Mouse (Mus musculus): Measurements from ENCODE around the gene Nlgn3. TPM values are rescaled to one million over a fixed set of nuclear protein-coding genes. Genes with fewer than 3 reads are reported as not detected.
A peak's percentile ranks its signal among the peaks of the same experiment; 100 is the strongest.
"Not testable (repeated sequence)": the region's sequence is repeated elsewhere in the genome, so short reads cannot be mapped to it uniquely, and the experiment has no call there.

Nlgn3 gene
- polyA plus RNA-seq, 1 experiment from 2014 or later, result 53.6 TPM

DNA sequence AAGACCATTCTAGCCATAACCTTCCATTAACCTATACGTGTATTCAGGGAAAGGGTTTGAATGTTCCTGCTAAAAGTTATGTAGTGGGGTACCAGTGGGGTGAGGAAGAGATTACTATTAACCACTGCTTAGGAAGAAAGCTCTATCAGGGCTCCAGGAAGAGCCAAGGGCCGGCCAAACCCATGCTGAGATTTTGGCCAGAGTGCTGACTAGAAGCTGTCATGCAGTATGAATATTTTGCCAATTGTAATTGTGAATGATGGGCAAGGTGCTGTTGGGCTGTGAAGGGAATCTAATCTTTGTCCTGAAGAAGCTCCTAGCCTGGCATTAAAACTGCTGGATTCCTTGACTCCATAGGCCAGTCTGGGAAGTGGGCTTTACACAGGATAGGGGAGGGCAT is 5.7 kb downstream of the Nlgn3 start:
- peaks cover 37% of the 10 kb centered on the region for H3K4me1 ChIP-seq
- no peak overlapping the region for H3K4me2 ChIP-seq (replicated peaks)
- 39% methylated on average over 2 of the region's 2 CpGs for WGBS
- no peaks in the 10 kb centered on the region for H3K27me3 ChIP-seq
- no peak for ATAC-seq (replicated peaks)
- no peak overlapping the region for H3K27ac ChIP-seq (replicated peaks)
- H3K9me3 ChIP-seq, result no peaks in the 10 kb centered on the region
- H3K36me3 ChIP-seq, result 0 out of 2 replicates have a peak, but pooled peaks cover 3% of the 10 kb centered on the region
- no peak overlapping the region for H3K9ac ChIP-seq (replicated peaks)
- no peak overlapping the region for H3K4me3 ChIP-seq

DNA sequence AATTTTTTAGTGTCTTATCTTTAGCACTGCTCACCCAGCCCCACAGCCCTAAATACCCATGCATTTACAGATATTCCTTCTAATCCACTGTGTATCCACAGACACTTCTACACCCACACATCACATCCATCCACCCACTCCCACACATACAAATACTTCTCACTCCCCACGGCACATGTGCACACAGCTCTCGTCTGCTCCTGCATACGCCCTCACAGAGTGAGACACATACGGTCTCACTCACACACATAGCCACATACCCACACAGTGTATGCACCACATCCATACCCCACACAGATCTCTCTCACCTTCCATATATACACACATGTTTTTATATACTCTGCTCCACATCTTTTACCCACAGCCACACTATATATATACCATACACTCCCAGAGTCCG is 10.3 kb downstream of the Nlgn3 start:
- no peaks in the 10 kb centered on the region for H3K27me3 ChIP-seq
- no peak overlapping the region for H3K27ac ChIP-seq (replicated peaks)
- H3K4me3 ChIP-seq, result no peak overlapping the region
- no peak for ATAC-seq (replicated peaks)
- no peak overlapping the region for H3K4me2 ChIP-seq (replicated peaks)
- peaks cover 13% of the 10 kb centered on the region; the same call in 1 of the 2 replicates for H3K4me1 ChIP-seq
- peaks cover 17% of the 10 kb centered on the region; the same call in 1 of the 2 replicates for H3K36me3 ChIP-seq
- WGBS, result 92% methylated on average over 5 of the region's 5 CpGs
- H3K9ac ChIP-seq (replicated peaks), result no peak overlapping the region
- H3K9me3 ChIP-seq, result no peaks in the 10 kb centered on the region

DNA sequence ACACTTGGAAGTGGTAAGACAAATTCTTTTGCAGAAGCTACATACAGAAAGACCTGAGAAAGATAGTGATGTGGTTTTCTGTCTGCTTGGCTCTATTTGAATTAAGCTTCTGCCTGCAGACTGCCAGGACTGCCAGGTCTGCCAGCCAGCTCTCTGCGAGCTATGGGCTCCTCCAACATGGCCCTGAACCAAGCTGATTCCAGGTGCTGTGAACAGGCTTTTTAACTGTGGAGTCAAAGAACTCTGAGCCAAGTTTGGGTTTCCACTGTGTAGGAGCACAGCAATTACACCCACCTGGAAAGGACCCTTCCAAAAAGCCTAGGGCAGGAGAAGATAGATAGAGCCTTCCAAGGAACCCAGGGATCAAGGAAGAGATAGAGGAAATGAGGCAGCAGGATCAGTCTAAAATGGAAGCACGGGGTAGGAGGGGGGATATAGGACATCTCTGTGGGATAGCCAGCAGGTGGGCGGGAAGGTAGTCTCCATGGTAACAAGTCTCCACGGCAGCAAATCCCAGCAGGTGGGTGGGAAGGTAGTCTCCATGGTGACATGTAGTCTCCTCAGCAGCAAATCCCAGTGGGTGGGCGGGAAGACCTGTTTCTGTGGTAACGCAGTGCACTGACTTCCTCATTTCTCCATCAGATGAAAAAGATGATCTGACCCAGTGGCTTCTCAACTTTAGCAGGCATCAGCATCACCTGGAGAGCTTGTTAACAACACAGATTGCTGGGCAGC is 14.8 kb downstream of the Nlgn3 start:
- Histone ChIP-seq H3K27ac (replicated peaks) (no peak overlapping the region), H3K4me3 (no peak overlapping the region), H3K4me1 (0 out of 2 replicates have a peak, but pooled peaks cover 9% of the 10 kb centered on the region), H3K36me3 (peaks cover 20% of the 10 kb centered on the region; the same call in 1 of the 2 replicates), H3K9me3 (no peaks in the 10 kb centered on the region), H3K27me3 (no peaks in the 10 kb centered on the region), H3K9ac (replicated peaks) (no peak overlapping the region), H3K4me2 (replicated peaks) (no peak overlapping the region)
- peak; percentile 71 for ATAC-seq (replicated peaks)
- WGBS, result 28% methylated on average over 6 of the region's 6 CpGs

DNA sequence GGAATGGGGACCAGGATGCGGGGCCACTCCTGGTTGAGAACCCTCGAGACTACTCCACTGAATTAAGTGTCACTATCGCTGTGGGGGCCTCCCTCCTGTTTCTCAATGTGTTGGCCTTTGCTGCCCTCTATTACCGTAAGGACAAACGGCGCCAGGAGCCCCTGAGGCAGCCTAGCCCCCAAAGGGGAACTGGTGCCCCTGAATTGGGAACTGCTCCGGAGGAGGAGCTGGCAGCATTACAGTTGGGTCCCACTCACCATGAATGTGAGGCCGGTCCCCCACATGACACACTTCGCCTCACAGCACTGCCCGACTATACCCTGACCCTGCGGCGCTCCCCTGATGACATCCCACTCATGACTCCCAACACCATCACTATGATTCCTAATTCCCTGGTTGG is 20.8 kb downstream of the Nlgn3 start:
- 88% methylated on average over 12 of the region's 12 CpGs for WGBS
- H3K27me3 ChIP-seq, result no peaks in the 10 kb centered on the region
- H3K9me3 ChIP-seq, result no peaks in the 10 kb centered on the region
- H3K4me3 ChIP-seq, result no peak overlapping the region
- H3K4me1 ChIP-seq, result no peaks in the 10 kb centered on the region
- no peak overlapping the region for H3K4me2 ChIP-seq (replicated peaks)
- H3K27ac ChIP-seq (replicated peaks), result no peak overlapping the region
- peaks cover 8% of the 10 kb centered on the region; the same call in 1 of the 2 replicates for H3K36me3 ChIP-seq
- no peak for ATAC-seq (replicated peaks)
- no peak overlapping the region for H3K9ac ChIP-seq (replicated peaks)

DNA sequence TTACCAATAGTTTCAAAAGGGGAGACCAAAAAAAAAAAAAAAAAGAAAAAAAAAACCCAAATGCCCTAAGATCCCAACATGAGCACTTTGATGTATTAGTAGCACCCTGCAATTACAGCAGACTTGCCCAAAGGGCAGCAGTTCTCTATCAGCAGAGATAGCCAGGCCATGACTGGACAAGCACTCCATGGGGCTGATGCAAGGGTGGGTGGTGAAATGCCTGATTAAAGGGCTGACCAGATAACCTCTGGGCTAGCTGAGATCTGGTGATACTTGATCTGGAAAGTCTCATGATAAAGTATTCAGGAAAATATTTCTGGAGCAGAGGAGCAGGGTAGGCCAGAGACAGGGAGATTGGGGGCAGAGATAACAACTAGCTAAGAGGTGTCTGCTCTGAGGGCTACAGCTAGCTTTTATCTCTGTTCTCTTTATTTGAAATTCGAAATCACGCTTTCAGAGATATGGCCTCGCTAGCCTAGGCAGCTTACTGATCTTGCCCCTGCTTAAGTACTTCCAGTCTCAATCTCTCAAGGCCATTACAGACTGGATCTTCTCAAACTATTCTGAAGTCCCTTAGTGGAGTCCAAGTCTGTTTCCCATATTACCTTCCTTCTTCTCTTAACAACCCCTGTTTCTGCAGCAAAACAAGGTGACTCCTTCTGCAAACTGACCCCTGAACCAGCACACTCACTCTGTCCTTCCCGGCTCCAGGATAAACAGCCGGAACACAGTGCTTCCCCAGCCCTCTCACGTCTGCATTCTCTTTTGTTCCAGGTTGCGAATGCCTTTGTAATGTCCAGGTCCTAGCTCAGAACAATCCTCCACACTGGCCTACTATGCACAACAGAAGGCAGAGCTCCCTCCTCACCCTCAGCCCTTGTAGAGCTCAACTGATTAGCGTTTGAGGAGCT is 27.3 kb downstream of the Nlgn3 start:
- no peak overlapping the region for H3K4me3 ChIP-seq
- no peaks in the 10 kb centered on the region for H3K27me3 ChIP-seq
- no peak overlapping the region for H3K9ac ChIP-seq (replicated peaks)
- 66% methylated on average over 8 of the region's 8 CpGs for WGBS
- H3K4me1 ChIP-seq, result no peaks in the 10 kb centered on the region; the same call in 1 of the 2 replicates
- no peak for ATAC-seq (replicated peaks)
- H3K9me3 ChIP-seq, result no peaks in the 10 kb centered on the region
- 0 out of 2 replicates have a peak, but pooled peaks cover 3% of the 10 kb centered on the region for H3K36me3 ChIP-seq
- H3K4me2 ChIP-seq (replicated peaks), result no peak overlapping the region
- no peak overlapping the region for H3K27ac ChIP-seq (replicated peaks)

DNA sequence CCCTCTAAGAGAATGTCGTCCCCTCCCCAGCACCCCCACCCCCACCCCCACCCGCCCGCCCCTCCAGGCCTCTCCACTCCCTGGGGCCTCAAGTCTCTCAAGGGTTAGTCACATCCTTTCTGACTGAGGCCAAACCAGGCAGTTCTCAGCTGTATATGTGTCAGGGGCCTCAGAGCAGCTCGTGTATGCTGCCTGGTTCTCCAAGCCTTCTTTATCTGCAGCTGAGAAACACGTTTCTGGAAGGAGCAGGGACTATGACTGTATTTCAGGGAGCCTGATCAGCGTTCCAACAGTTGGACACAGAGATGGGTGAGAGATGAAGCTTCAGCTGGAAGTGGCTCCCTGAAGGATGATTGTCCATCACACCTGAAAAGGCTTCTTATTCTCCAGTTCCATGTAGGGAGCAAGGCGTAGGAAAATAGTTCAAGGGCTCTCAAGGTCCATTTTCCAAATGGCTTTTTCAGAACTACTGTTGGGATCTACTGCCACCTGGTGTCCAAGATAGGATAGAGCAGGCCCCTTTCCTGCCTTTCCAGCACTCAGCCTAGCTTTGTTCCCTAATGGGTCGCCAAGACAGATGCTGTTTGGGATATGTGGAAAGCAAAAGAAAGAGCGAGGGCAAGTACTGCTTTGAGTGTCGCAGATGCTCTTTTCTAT is 30.5 kb downstream of the Nlgn3 start:
- H3K27ac ChIP-seq (replicated peaks), result peak overlapping the region; percentile 65
- ATAC-seq (replicated peaks), result no peak
- no peak overlapping the region for H3K9ac ChIP-seq (replicated peaks)
- H3K4me2 ChIP-seq (replicated peaks), result no peak overlapping the region
- H3K9me3 ChIP-seq, result no peaks in the 10 kb centered on the region
- H3K4me3 ChIP-seq, result no peak overlapping the region
- peaks cover 3% of the 10 kb centered on the region; the same call in 1 of the 2 replicates for H3K4me1 ChIP-seq
- WGBS, result 30% methylated on average over 10 of the region's 10 CpGs
- H3K36me3 ChIP-seq, result no peaks in the 10 kb centered on the region
- H3K27me3 ChIP-seq, result no peaks in the 10 kb centered on the region

DNA sequence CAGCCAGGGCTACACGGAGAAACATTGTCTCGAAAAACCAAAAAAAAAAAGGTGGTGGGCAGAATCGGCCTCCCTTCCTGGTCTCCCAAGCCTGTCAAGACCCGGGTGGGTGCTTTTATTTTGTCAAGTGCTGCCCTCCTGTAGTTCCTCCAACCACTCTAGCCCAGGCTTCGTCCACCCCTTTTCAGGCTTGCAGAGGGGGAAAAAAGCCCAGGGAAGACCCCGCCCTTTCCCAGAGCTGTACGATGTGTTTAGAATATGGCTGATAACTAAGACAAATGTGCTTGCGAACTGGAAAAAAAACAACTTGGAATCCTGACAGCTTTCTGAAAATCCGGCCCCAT is 33.0 kb downstream of the Nlgn3 start:
- WGBS, result 41% methylated on average over 9 of the region's 9 CpGs
- Histone ChIP-seq H3K9ac (replicated peaks) (peak overlapping the region; percentile 45), H3K27me3 (no peaks in the 10 kb centered on the region), H3K36me3 (no peaks in the 10 kb centered on the region), H3K4me3 (peak overlapping the region; percentile 41), H3K4me1 (peaks cover 3% of the 10 kb centered on the region; the same call in 1 of the 2 replicates), H3K9me3 (no peaks in the 10 kb centered on the region), H3K4me2 (replicated peaks) (peak overlapping the region; percentile 42), H3K27ac (replicated peaks) (peak overlapping the region; percentile 90)
- ATAC-seq (replicated peaks), result peak; percentile 39

DNA sequence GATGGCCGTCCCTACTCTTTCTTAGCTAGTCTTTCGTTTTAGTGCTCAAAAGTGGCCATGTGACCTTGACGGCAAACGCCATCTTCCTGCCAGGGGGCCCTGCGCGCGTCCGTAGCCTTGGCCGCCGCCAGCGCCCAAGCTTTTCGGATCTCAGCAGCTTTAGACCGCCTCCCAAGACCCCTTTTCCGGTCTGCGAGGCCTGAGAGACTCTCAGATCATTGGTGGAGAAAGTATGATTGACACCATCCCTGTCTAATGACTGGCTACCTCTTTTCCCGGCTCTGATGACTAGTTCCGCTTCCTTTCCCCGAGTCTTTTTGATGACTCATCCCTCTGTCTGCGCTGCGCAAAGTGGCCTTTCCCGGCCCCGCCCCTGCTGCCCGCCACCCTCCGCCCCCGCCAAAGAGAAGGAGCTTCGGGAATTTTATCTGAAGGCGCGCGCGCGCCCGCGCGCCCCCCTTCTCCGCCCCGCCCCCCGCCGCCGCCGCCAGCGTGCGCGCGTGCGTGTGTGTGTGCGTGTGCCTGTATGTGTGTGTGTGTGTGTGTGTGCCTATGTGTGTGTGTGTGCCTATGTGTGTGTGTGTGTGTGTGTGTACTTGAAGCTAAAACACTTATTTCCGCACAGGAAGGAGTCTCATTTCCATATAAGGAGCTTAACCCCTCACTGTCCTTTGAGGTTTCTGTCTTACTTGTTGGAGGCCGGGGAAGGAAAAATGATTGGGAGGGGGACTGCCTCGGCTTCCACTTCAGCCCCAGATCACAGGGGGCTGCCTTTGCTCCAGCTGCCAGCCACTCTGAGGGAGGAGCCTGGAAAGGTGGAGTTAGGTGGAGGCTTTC is 33.6 kb downstream of the Nlgn3 start:
- peak overlapping the region; percentile 48 for H3K4me2 ChIP-seq (replicated peaks)
- no peaks in the 10 kb centered on the region for H3K9me3 ChIP-seq
- peak overlapping the region; percentile 45 for H3K9ac ChIP-seq (replicated peaks)
- 17% methylated on average over 29 of the region's 49 CpGs for WGBS
- peak overlapping the region; percentile 41 for H3K4me3 ChIP-seq
- ATAC-seq (replicated peaks), result peak; percentile 97
- H3K4me1 ChIP-seq, result peaks cover 3% of the 10 kb centered on the region; the same call in 1 of the 2 replicates
- peak overlapping the region; percentile 90 for H3K27ac ChIP-seq (replicated peaks)
- H3K27me3 ChIP-seq, result no peaks in the 10 kb centered on the region
- no peaks in the 10 kb centered on the region for H3K36me3 ChIP-seq

DNA sequence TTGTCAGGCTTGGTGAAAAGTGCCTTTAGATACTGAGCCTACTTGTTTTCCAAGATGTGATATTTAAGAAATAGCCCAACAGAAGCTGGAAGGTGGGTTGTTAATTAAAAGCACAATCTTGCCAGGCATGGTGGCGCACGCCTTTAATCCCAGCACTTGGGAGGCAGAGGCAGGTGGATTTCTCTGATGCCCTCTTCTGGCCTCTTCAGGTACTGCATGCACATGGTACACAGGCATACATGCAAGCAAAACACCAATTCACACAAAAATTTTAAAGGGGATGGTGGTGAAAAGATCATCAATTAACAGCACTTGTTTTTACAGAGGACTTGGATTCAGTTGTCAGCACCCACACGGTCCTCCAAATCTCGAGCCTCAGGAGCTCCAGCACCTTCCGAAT is 35.6 kb downstream of the Nlgn3 start:
- H3K4me3 ChIP-seq, result no peak overlapping the region
- peaks cover 3% of the 10 kb centered on the region; the same call in 1 of the 2 replicates for H3K4me1 ChIP-seq
- no peaks in the 10 kb centered on the region for H3K36me3 ChIP-seq
- no peak overlapping the region for H3K4me2 ChIP-seq (replicated peaks)
- ATAC-seq (replicated peaks), result no peak
- no peak overlapping the region for H3K27ac ChIP-seq (replicated peaks)
- H3K27me3 ChIP-seq, result no peaks in the 10 kb centered on the region
- no peaks in the 10 kb centered on the region for H3K9me3 ChIP-seq
- no peak overlapping the region for H3K9ac ChIP-seq (replicated peaks)
- 83% methylated on average over 5 of the region's 5 CpGs for WGBS

DNA sequence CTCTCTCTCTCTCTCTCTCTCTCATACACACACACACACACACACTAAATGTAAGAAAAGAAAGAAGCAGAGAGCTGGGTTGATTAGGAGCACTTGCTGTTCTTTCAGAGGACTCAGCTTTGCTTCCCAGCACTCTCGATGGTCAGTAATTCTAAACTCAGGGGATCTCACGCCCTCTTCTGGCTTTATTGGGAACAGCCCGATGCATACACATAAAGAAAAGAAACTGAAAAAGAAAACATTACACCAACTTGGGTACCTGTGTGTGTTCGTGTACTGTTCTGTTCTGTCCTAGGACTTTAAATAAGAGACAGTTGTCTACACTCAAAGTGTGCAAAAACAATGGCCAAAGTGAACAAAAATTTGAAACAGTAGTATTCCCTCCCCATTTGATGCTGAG is 39.7 kb downstream of the Nlgn3 start:
- 57% methylated on average over 4 of the region's 4 CpGs for WGBS
- H3K36me3 ChIP-seq, result no peaks in the 10 kb centered on the region
- H3K4me3 ChIP-seq, result no peak overlapping the region
- no peak for ATAC-seq (replicated peaks)
- no peak overlapping the region for H3K27ac ChIP-seq (replicated peaks)
- no peaks in the 10 kb centered on the region for H3K9me3 ChIP-seq
- no peak overlapping the region for H3K9ac ChIP-seq (replicated peaks)
- no peak overlapping the region for H3K4me2 ChIP-seq (replicated peaks)
- H3K4me1 ChIP-seq, result no peaks in the 10 kb centered on the region
- no peaks in the 10 kb centered on the region for H3K27me3 ChIP-seq

DNA sequence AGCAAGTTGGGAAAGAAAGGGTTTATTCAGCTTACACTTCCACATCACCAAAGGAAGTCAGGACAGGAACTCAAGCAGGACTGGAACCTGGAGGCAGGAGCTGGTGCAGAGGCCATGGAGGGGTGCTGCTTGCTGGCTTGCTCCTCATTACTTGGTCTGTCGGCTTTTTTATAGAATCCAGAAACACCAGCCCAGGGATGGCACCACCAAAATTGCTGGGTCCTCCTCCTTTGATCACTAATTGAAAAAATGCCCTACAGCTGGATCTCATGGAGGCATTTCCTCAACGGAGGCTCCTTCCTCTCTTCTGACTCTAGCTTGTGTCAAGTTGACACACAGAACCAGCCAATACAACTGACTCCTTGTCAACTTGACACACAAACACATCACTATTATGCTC is 43.9 kb downstream of the Nlgn3 start:
- H3K4me2 ChIP-seq (replicated peaks); H3K9me3 ChIP-seq; H3K4me1 ChIP-seq; H3K27me3 ChIP-seq; H3K36me3 ChIP-seq; H3K4me3 ChIP-seq; H3K27ac ChIP-seq (replicated peaks); ATAC-seq (replicated peaks); H3K9ac ChIP-seq (replicated peaks): not testable (repeated sequence)
- WGBS, result 71% methylated on average over 2 of the region's 2 CpGs
